Mouse (Mus musculus): Measurements from ENCODE around the gene Cyp2w1. TPM values are rescaled to one million over a fixed set of nuclear protein-coding genes. Genes with fewer than 3 reads are reported as not detected.

The Cyp2w1 gene
- polyA plus RNA-seq, 1 experiment from 2014 or later: not detected

DNA sequence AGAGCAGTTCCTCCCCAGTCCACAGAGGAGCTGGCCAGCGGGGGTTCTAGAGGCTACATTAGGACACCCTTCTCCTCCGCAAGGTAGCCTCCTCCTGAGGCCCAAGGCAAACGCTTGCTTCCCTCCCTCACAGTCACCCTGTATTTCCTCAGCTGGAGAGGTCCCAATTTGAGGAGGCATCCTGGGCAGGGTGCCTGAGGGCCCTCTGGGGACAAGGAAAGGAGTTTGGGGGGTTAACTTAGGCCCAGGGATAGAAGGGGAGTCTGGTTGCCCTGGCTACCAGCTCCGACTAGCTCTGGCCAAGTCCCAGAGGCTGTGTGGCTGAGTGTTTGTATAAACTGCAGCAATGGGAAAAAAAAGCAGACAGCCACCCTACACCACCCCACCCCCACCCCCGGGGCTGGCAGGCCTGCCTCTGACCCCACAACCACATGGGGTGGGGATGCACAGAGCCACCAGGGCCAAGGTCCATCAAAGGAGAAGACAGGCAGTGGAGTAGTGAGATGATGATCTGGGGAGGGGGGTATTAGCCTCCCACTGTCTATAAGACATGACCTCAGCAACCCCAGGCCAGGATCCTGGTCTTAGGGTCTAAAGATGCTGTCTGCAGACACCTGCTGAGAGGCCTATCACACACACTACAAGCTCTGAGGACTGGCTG lies 12.6 kb downstream of the Cyp2w1 start:
- Histone ChIP-seq H3K9me3 (ENCODE audit: control insufficient read depth, low read length) (no peaks in the 10 kb centered on the region), H3K4me2 (ENCODE audit: low read length) (no peak overlapping the region), H3K4me3 (ENCODE audit: control insufficient read depth in 1 of 2, insufficient read depth in 1 of 2, low read depth in 1 of 2, low read length in 2 of 2) (no peak overlapping the region), H3K36me3 (ENCODE audit: control insufficient read depth, insufficient read depth, low read length) (no peaks in the 10 kb centered on the region), H3K9ac (ENCODE audit: low read length) (peak overlapping the region; percentile 11; the same call in 1 of the 2 replicates), H3K4me1 (ENCODE audit: control insufficient read depth in 2 of 2, insufficient read depth in 2 of 2, low read length in 2 of 2) (peaks cover 7 to 14% of the 10 kb centered on the region in 2 experiments; a peak in 3 of 4 replicates), H3K27ac (replicated peaks in 1 of 2; ENCODE audit: control insufficient read depth in 1 of 2, insufficient read depth in 1 of 2, low read depth in 2 of 2, low read length in 2 of 2) (0 out of 4 replicates have a peak overlapping the region, but pooled peaks of 1 of the 2 experiments have one; percentile 6), H3K27me3 (ENCODE audit: control insufficient read depth, insufficient read depth, low read length) (no peaks in the 10 kb centered on the region)
- 44% methylated on average over 5 of the region's 5 CpGs for WGBS
- no peak for ATAC-seq (ENCODE audit: insufficient number of reproducible peaks, insufficient read depth, low FRiP score, low read depth)

DNA sequence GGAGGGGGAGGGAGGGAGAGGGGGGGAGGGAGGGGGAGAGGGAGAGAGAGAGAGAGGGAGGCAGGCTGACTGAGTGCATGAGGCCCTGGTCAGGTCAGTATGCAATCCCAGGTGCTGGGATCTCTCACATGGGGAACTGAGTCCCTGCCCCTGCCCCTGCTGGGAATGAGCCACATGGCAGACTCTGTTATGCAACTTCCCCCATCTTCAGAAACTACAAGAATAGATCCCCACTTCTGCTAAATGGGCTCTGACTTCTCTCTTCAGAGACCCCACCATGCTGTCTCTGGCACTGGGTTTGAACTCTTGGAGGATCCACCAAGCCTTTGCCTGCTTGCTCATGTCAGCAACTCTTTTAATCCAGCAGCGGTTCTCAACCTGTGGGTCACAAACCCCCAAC lies 13.4 kb downstream of the Cyp2w1 start:
- H3K4me2 ChIP-seq (ENCODE audit: low read length): no peak overlapping the region
- 60% methylated on average over 1 of the region's 1 CpGs for WGBS
- H3K27me3 ChIP-seq (ENCODE audit: control insufficient read depth, insufficient read depth, low read length): no peaks in the 10 kb centered on the region

GRCm38 (mm10) chr5:139366484-139366883 lies 14.1 kb downstream of the Cyp2w1 start:
- no peak overlapping the region for H3K9ac ChIP-seq (ENCODE audit: low read length)
- no peaks in the 10 kb centered on the region for H3K36me3 ChIP-seq (ENCODE audit: control insufficient read depth, insufficient read depth, low read length)
- no peak for ATAC-seq (ENCODE audit: insufficient number of reproducible peaks, insufficient read depth, low FRiP score, low read depth)
- H3K4me3 ChIP-seq (ENCODE audit: control insufficient read depth in 1 of 2, insufficient read depth in 1 of 2, low read depth in 1 of 2, low read length in 2 of 2): no peak overlapping the region
- no peaks in the 10 kb centered on the region for H3K9me3 ChIP-seq (ENCODE audit: control insufficient read depth, low read length)
- peaks cover 18 to 29% of the 10 kb centered on the region in 2 experiments for H3K4me1 ChIP-seq (ENCODE audit: control insufficient read depth in 2 of 2, insufficient read depth in 2 of 2, low read length in 2 of 2)
- no peaks in the 10 kb centered on the region for H3K27me3 ChIP-seq (ENCODE audit: control insufficient read depth, insufficient read depth, low read length)
- no peak overlapping the region for H3K27ac ChIP-seq (replicated peaks in 1 of 2; ENCODE audit: control insufficient read depth in 1 of 2, insufficient read depth in 1 of 2, low read depth in 2 of 2, low read length in 2 of 2)
- WGBS: 80% methylated on average over 11 of the region's 11 CpGs
- H3K4me2 ChIP-seq (ENCODE audit: low read length): no peak overlapping the region

More for the DNA sequence above, 13.4 kb downstream of the Cyp2w1 start:
- Histone ChIP-seq H3K4me3 (ENCODE audit: control insufficient read depth in 1 of 2, insufficient read depth in 1 of 2, low read depth in 1 of 2, low read length in 2 of 2) (no peak overlapping the region), H3K27ac (replicated peaks in 1 of 2; ENCODE audit: control insufficient read depth in 1 of 2, insufficient read depth in 1 of 2, low read depth in 2 of 2, low read length in 2 of 2) (no peak overlapping the region), H3K36me3 (ENCODE audit: control insufficient read depth, insufficient read depth, low read length) (no peaks in the 10 kb centered on the region), H3K9ac (ENCODE audit: low read length) (no peak overlapping the region), H3K4me1 (ENCODE audit: control insufficient read depth in 2 of 2, insufficient read depth in 2 of 2, low read length in 2 of 2) (peaks cover 13 to 22% of the 10 kb centered on the region in 2 experiments), H3K9me3 (ENCODE audit: control insufficient read depth, low read length) (no peaks in the 10 kb centered on the region)
- ATAC-seq (ENCODE audit: insufficient number of reproducible peaks, insufficient read depth, low FRiP score, low read depth): no peak

DNA sequence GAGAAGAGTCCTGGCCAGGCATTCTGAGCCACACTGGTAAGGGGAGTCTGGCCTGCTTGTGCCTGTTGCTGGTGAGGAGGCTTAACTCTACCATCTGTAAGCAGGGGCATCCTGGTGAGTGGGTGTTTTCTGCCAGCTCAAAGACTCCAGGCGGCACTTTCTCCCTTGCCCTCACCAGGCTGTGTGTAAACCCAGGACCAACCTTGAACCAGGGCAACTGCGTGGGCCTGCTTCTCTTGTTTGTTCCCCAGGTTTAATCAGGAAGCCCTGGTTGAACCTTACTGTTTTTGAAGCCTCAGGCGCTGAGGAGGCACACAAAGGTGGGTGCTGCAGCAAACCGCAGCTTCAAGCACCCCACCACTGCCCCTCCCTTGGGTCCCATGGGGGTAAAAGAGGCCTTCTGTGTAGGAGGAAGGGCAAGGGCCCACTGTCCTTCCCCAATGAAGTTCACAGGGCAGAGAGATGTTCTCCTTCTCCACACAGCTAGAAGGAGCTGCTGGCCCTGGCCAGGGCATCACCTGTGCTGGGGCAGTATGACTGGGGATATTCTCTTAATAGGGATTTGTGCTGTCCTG lies 15.6 kb downstream of the Cyp2w1 start:
- Histone ChIP-seq H3K27ac (replicated peaks in 1 of 2; ENCODE audit: control insufficient read depth in 1 of 2, insufficient read depth in 1 of 2, low read depth in 2 of 2, low read length in 2 of 2) (no peak overlapping the region), H3K27me3 (ENCODE audit: control insufficient read depth, insufficient read depth, low read length) (no peaks in the 10 kb centered on the region), H3K4me1 (ENCODE audit: control insufficient read depth in 2 of 2, insufficient read depth in 2 of 2, low read length in 2 of 2) (peaks cover 26 to 37% of the 10 kb centered on the region in 2 experiments), H3K4me3 (ENCODE audit: control insufficient read depth in 1 of 2, insufficient read depth in 1 of 2, low read depth in 1 of 2, low read length in 2 of 2) (no peak overlapping the region), H3K36me3 (ENCODE audit: control insufficient read depth, insufficient read depth, low read length) (no peaks in the 10 kb centered on the region), H3K4me2 (ENCODE audit: low read length) (no peak overlapping the region), H3K9me3 (ENCODE audit: control insufficient read depth, low read length) (no peaks in the 10 kb centered on the region), H3K9ac (ENCODE audit: low read length) (no peak overlapping the region)
- no peak for ATAC-seq (ENCODE audit: insufficient number of reproducible peaks, insufficient read depth, low FRiP score, low read depth)
- WGBS: 83% methylated on average over 4 of the region's 4 CpGs

GRCm38 (mm10) chr5:139368638-139369320 lies 16.4 kb downstream of the Cyp2w1 start:
- H3K27ac ChIP-seq (replicated peaks in 1 of 2; ENCODE audit: control insufficient read depth in 1 of 2, insufficient read depth in 1 of 2, low read depth in 2 of 2, low read length in 2 of 2): no peak overlapping the region
- H3K27me3 ChIP-seq (ENCODE audit: control insufficient read depth, insufficient read depth, low read length): no peaks in the 10 kb centered on the region
- no peaks in the 10 kb centered on the region for H3K9me3 ChIP-seq (ENCODE audit: control insufficient read depth, low read length)
- ATAC-seq (ENCODE audit: insufficient number of reproducible peaks, insufficient read depth, low FRiP score, low read depth): no peak
- no peak overlapping the region for H3K4me2 ChIP-seq (ENCODE audit: low read length)
- WGBS: 83% methylated on average over 11 of the region's 11 CpGs
- no peak overlapping the region; the same call in 1 of the 2 replicates for H3K9ac ChIP-seq (ENCODE audit: low read length)
- H3K4me1 ChIP-seq (ENCODE audit: control insufficient read depth in 2 of 2, insufficient read depth in 2 of 2, low read length in 2 of 2): peaks cover 26 to 37% of the 10 kb centered on the region in 2 experiments
- H3K4me3 ChIP-seq (ENCODE audit: control insufficient read depth in 1 of 2, insufficient read depth in 1 of 2, low read depth in 1 of 2, low read length in 2 of 2): no peak overlapping the region
- no peaks in the 10 kb centered on the region for H3K36me3 ChIP-seq (ENCODE audit: control insufficient read depth, insufficient read depth, low read length)

- Histone ChIP-seq H3K9ac (ENCODE audit: low read length) (0 out of 2 replicates have a peak overlapping the region, but pooled peaks have one; percentile 95), H3K36me3 (ENCODE audit: control insufficient read depth, insufficient read depth, low read length) (no peaks in the 10 kb centered on the region), H3K27ac (replicated peaks in 1 of 2; ENCODE audit: control insufficient read depth in 1 of 2, insufficient read depth in 1 of 2, low read depth in 2 of 2, low read length in 2 of 2) (0 out of 4 replicates have a peak overlapping the region, but pooled peaks of 1 of the 2 experiments have one; percentile 27), H3K4me3 (ENCODE audit: control insufficient read depth in 1 of 2, insufficient read depth in 1 of 2, low read depth in 1 of 2, low read length in 2 of 2) (no peak overlapping the region), H3K27me3 (ENCODE audit: control insufficient read depth, insufficient read depth, low read length) (no peaks in the 10 kb centered on the region), H3K4me1 (ENCODE audit: control insufficient read depth in 2 of 2, insufficient read depth in 2 of 2, low read length in 2 of 2) (peaks cover 20 to 24% of the 10 kb centered on the region in 2 experiments), H3K4me2 (ENCODE audit: low read length) (peak overlapping the region; percentile 96; the same call in 1 of the 2 replicates), H3K9me3 (ENCODE audit: control insufficient read depth, low read length) (no peaks in the 10 kb centered on the region)
- whole genome bisulfite sequencing: 72% methylated on average over 6 of the region's 6 CpGs
- ATAC-seq (ENCODE audit: insufficient number of reproducible peaks, insufficient read depth, low FRiP score, low read depth): no peak
Measured at GRCm38 (mm10) chr5:139370336-139370735, 17.9 kb downstream of the Cyp2w1 start.

DNA sequence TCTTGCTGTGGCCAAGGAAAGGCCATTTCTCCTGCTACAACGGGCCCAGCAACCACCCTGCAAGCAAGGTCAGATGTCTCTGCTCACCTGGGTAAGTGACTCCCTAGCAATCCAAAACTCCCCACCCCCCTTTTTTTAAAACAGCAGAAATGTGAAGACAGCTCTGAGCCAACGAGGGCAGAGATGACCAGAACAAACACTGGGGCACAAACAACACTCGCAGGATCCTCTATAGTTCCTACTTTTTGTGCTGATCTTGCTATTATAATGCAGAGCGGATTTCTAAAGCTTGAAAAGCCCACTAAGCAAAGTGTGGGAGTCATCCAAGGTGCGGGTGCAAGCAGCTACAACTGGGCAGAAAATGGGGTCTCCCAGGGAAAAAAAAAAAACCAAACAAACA lies 18.7 kb downstream of the Cyp2w1 start:
- Histone ChIP-seq H3K4me1 (ENCODE audit: control insufficient read depth in 2 of 2, insufficient read depth in 2 of 2, low read length in 2 of 2) (peaks cover 22 to 24% of the 10 kb centered on the region in 2 experiments), H3K9ac (ENCODE audit: low read length) (peak overlapping the region; percentile 95), H3K4me3 (ENCODE audit: control insufficient read depth in 1 of 2, insufficient read depth in 1 of 2, low read depth in 1 of 2, low read length in 2 of 2) (peak overlapping the region; percentile 58 to 75), H3K27ac (replicated peaks in 1 of 2; ENCODE audit: control insufficient read depth in 1 of 2, insufficient read depth in 1 of 2, low read depth in 2 of 2, low read length in 2 of 2) (peak overlapping the region in 1 of 2 experiments; percentile 81; a peak in 1 of 4 replicates), H3K27me3 (ENCODE audit: control insufficient read depth, insufficient read depth, low read length) (no peaks in the 10 kb centered on the region), H3K4me2 (ENCODE audit: low read length) (peak overlapping the region; percentile 96), H3K9me3 (ENCODE audit: control insufficient read depth, low read length) (no peaks in the 10 kb centered on the region), H3K36me3 (ENCODE audit: control insufficient read depth, insufficient read depth, low read length) (no peaks in the 10 kb centered on the region)
- ATAC-seq (ENCODE audit: insufficient number of reproducible peaks, insufficient read depth, low FRiP score, low read depth): no peak
- WGBS: 73% methylated on average over 5 of the region's 5 CpGs
